Mouse (Mus musculus) central nervous system, embryonic 14 days (tissue): ENCODE data around the gene Ptchd1. TPM values are rescaled to one million over a fixed set of nuclear protein-coding genes. Genes with fewer than 3 reads are reported as not detected.

Source experiments
- polyA plus RNA-seq: library from polyadenylated mRNA; depleted of rRNA; stranded (reverse); fragments of >200 nt; gene quantifications from 2 replicates; pipeline ENCODE4 v1.2.3, GENCODE M21; 2012; rRNA removed

The Ptchd1 gene
- 1.9 and 2.5 TPM in 2 replicates for polyA plus RNA-seq

DNA sequence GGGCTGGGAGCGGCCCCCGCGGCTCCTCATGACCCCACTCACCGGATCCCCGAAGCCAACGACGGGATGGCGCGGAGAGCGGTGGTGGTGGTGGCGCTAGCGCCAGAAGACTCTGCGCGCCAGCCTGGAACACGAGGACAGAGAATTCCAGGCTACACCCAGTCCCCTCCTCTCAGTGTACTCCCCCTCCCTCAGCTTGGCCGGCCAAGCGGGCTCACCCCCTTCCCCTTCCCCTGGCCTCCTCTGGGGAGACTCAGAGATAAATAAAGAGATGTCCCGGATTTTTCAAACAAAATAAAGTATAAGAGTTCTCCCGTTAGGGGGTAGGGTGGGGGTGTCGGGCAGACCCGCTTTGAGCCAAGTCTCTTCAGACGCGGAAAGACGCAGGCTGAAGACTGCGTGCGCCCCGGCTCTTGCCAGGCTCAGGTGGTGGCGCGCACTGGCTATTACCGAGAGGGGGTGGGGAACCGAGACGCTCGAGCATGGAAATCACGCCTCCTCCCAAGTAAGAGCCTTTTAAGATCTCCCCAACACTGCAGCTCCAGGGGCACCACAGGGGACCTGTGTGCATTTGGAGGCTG is at the start of gene Ptchd1:
Gene Ptchd1, minus strand, starts transcription at position 114 of the 581 bp plus-strand sequence.

DNA sequence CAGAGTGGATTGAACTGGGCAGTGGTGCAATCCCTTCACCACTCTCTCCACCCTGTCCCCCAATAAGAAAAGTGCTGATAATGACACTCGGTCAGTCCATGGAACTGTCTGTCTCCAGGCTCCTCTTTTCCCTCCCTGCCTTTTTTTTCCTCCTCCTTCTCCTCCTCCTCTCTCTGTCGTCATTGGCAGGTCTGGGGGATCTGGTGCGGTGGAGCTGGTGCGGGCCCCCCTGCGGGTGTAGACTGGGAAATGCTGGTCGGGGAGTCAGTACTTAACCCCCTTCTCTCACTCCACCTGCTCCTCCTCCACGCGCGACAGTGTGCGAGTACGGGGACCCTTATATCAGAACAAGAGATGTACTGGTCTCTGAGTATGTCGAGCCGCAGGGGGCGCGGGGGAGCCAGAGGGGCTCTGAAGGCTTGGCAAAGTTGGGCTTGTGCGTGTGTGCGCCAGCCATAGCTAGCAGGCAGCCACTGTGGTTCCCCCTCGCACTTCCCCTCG is 777 bp upstream of the Ptchd1 start, which contains the start of gene Gm15155:
Gene Gm15155, plus strand, starts transcription at position 401 of the 501 bp plus-strand sequence.

Other genes starting within 250 kb of the Ptchd1 start
- gene Gm15155, start 927 bp upstream of the Ptchd1 start, polyA plus RNA-seq, result not detected in 2 replicates